Mouse (Mus musculus) retina, postnatal 7 days (tissue): ENCODE measurements around the gene Slc28a1.

Experiments used
- DNase-seq: peaks from one replicate; pipeline ENCODE4 v3.0.0-alpha.2; 2012; ENCODE audit warnings: low read depth, low spot score

The Slc28a1 gene

DNA sequence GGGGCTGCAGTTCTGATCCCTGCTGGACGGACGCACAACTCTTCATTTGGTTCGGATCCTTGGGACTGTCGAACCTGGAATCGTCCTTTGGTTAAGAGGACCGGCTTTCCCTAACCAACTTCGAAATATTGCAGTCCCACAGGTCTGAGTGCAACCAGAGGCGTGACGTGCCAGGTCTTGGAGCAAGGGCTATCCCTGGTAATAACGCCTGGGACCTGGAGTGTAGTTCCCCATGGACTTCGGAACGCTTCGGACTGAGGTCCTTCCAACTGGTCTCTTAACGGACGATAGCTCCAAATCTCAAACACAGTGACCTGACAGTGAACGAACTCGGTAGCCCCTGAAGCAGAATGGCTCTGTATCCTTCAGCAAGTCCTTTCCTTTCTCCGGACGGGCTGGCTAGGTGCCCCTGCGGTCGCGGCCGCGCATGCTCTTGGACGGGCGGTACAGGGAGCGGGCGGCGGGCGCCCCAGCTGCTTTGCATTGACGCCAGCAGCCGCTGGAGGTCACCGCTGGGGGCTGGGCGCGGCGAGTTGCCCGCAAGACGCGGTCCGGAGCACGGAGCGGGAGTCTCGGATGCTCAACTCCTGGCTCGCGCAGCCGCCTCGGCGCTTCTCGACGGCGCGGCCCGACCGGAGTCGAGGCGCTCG, 98.2 kb downstream of the Slc28a1 start:
- peak; percentile 82 for DNase-seq

DNA sequence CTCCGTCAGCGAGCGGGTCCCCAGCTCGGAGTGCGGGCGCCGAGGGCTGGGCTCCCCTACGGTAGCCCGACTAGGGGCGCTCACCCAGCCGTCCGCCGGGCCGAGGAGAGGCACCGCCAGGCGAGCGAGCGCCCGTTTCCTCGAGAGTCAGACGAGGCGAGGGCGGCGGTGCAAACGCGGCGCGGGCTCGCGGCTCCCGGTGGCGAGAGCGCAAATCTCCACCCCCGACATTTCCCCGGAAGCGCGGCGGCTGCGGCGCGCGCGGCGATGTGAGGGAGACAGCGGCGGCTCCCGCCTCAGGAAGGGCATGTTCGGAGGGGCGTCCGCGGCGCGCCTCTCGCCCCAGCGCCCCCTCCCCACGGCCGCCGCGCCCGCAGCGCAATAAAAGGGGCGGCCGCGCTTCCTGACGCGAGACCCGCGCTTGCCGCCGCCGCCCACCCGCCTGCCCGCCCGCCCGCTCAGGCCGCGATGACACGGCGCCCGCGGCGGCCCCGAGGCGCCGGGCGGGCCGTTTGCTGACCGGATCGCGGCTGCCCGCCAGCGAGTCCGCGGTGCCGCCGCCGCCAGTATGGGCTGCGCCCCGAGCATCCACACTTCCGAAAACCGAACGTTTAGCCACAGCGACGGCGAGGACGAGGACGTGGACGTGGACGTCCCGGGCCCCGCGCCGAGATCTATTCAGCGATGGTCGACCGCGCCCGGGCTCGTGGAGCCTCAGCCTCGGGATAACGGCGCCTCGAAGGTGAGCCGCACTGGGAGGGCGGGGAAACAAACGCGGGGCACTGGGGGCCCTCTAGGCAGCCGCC, 99.0 kb downstream of the Slc28a1 start, which contains the start of gene Pde8a:
Pde8a (plus strand) TSS at position 250 of the 806 bp plus-strand sequence.
- DNase-seq = no peak

DNA sequence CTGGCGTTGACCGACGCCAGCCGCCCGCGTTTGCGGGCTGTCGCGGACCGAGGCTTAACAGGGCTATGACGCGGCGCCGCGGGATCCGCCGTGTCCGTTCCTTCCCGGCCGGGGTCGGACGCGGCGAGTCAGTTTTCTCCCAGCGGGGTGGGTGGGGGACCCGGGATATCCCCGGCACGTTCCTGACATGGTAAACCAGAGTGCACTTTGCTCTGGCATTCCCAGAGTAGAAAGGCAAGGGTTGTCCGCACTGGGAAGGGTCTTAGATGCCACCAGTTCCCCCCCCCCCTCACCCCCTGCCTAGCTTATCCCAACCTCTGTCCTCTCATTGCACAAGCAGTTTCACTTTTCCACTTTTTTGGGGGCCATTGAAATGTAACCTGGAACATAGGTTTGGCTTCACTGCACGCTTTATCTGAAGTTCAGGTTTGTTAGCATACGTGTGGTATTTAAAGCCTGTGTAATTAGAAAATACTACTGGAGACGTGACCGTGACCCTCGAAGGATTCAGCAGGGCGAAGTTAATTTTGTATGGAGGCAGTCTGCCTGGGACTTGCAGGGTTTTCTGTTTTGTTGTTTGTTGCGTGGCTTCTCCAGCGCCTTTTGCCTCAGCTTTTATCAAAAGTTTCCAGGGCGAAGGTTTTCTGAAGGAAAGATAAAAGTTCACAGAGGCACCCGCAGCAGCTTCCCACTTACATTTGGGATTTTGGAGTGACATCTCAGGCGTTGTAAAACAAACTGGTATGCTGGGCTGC, 99.7 kb downstream of the Slc28a1 start:
- no peak for DNase-seq

DNA sequence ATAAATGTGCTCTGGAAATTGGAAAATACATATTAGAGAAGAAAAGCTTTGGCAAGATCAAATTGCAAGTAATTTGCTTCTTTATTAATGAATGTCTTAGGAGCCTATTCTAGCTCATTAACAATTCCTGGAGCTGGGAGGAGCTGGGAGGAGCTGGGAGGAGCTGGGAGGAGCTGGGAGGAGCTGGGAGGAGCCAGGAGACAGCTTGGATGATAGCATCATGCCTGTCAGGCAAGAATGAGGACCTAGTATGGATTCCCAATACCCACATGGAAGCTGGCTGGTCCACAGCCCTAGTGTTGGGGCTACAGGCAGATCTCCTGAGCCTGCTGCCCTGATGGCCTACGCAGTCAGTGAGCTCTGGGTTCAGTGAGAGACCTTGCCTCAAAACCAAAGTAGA, 101.4 kb downstream of the Slc28a1 start:
- no peak for DNase-seq

DNA sequence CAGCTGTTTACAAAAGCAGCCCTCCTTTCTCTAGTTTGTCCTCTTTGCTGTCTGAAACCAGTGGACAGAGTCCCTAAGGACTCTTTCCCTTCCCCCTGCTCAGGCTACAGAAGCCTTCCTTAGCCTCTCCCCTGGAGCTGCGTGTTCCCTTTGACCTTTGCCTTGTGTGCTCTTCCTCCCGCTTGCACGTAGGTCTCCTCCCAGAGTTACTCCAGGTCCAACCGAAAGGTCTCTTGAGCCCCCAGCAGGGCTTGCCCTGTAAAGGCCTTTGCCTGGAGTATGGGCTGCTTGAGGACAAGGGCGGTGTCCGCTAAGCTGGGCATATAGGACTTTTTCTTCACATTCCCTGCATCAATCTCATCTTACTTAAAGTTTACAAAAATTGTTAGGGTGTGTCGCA, 104.7 kb downstream of the Slc28a1 start:
- no peak for DNase-seq
